Mouse (Mus musculus): ENCODE measurements at regions not wholly inside any gene's neighbourhood (a gene's known extent, or its start where the extent isn't known, plus 50 kb on each side); places are given as distances from the start of the nearest gene placed in this dataset.

DNA sequence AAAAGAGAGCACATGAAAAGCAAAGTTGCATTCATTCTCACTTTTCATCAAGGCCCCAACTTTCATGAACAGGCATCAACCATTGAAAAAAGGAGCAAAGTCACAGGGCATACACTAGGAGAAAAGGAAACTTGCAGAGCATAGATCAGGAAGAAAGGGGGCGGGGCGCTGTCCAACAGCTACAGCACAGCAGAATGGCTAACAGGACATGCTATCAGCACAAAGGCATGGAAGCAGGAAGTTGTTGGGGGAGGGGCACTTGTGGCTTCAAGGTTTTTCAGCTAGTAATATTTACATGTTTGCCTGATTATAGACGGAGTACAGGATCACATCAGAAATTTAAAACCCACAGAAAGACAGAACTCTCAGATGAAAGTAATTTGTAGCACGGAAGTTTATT lies 268.7 kb downstream of the Cd47 start:
- no peak for TF ChIP-seq CTCF (IDR thresholded peaks at IDR 0.05; ENCODE audit: extremely low read depth, insufficient read depth, low read length)
- no peak for TF ChIP-seq POLR2A (IDR thresholded peaks at IDR 0.05; ENCODE audit: extremely low read depth, insufficient read depth, low read length)

All from cortical plate, adult 2 months (tissue).